Mouse (Mus musculus) neural tube, embryonic 15.5 days (tissue): Measurements from ENCODE around the gene Pik3r5. TPM values are rescaled to one million over a fixed set of nuclear protein-coding genes. Genes with fewer than 3 reads are reported as not detected.

Source experiments
- ATAC-seq: fragments of 200-750 bp; cut with Nextera tagmentation; 2 replicates; pipeline ENCODE4 v1.8.0; 2017; ENCODE audit warnings: mild to moderate bottlenecking, moderate TSS enrichment, moderate library complexity; ENCODE audit not compliant: low FRiP score
- H3K27ac ChIP-seq: fragments of 300-500 bp; sonication (generic); replicated peaks from 2 replicates; pipeline ENCODE4 v1.5.1; 2015; ENCODE audit warnings: mild to moderate bottlenecking, inconsistent platforms
- H3K27me3 ChIP-seq: fragments of 300-500 bp; sonication (generic); replicated peaks from 2 replicates; pipeline ENCODE4 v1.6.1; 2015; ENCODE audit warnings: inconsistent platforms
- H3K36me3 ChIP-seq: fragments of 300-500 bp; sonication (generic); 2 replicates; pipeline ENCODE4 v1.6.1; 2015; ENCODE audit warnings: inconsistent platforms
- H3K4me1 ChIP-seq: fragments of 300-500 bp; sonication (generic); 2 replicates; pipeline ENCODE4 v1.6.1; 2015; ENCODE audit warnings: inconsistent platforms
- H3K4me2 ChIP-seq: fragments of 300-500 bp; sonication (generic); 2 replicates; pipeline ENCODE4 v1.6.1; 2015; ENCODE audit warnings: inconsistent platforms, mild to moderate bottlenecking, moderate library complexity
- H3K4me3 ChIP-seq: fragments of 300-500 bp; sonication (generic); replicated peaks from 2 replicates; pipeline ENCODE4 v1.5.1; 2015; ENCODE audit warnings: mild to moderate bottlenecking, inconsistent platforms
- H3K9ac ChIP-seq: fragments of 300-500 bp; sonication (generic); replicated peaks from 2 replicates; pipeline ENCODE4 v1.6.1; 2015; ENCODE audit warnings: mild to moderate bottlenecking, inconsistent platforms
- H3K9me3 ChIP-seq: fragments of 300-500 bp; sonication (generic); replicated peaks from 2 replicates; pipeline ENCODE4 v1.6.1; 2016; ENCODE audit warnings: inconsistent platforms
- WGBS: fragments of 180-500 bp; shearing (Covaris S2); methylation state at CpG from one replicate; pipeline ENCODE4 v1.1.7; 2015; ENCODE audit warnings: mixed read lengths; 5-methylcytosine and 5-hydroxymethylcytosine counted together
- polyA plus RNA-seq: library from polyadenylated mRNA; unstranded; fragments of >200 nt; fragmentation: Nextera tagmentation; extraction: Ambion mirVana; gene quantifications from 2 replicates; pipeline ENCODE4 v1.2.1, GENCODE M21; 2015

Gene Pik3r5
- polyA plus RNA-seq, 1 experiment from 2014 or later: 0.72 TPM

GRCm38 (mm10) chr11:68509194-68509593, 77.3 kb downstream of the Pik3r5 start:
- no peaks in the 10 kb centered on the region for H3K36me3 ChIP-seq
- no peak overlapping the region for H3K4me2 ChIP-seq
- no peaks in the 10 kb centered on the region for H3K27me3 ChIP-seq
- 68% methylated on average over 2 of the region's 2 CpGs for whole genome bisulfite sequencing
- no peak overlapping the region for H3K27ac ChIP-seq
- H3K4me3 ChIP-seq: no peak overlapping the region
- ATAC-seq: no peak
- H3K4me1 ChIP-seq: no peaks in the 10 kb centered on the region
- H3K9ac ChIP-seq: no peak overlapping the region
- H3K9me3 ChIP-seq: no peaks in the 10 kb centered on the region

DNA sequence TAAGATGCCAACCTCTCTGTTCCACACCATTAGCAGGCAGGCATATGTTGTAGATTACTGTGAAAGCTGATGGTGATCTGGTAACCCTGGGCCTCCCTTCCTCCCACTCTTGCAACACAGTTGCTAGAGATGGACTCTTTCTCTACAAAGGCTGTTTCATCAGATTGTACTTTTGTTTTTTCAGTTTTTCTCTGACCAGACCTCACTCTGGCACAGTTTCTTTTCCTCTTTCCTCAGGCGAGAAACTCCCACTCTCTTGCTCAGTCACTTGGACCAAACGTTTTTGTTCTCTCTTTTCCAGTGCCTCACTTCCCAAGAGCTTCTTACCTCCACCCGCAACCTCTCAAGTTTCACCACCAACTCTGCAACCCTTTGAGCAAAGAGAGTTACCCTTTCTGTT, 82.0 kb downstream of the Pik3r5 start:
- Histone ChIP-seq H3K27me3 (no peaks in the 10 kb centered on the region), H3K9me3 (no peaks in the 10 kb centered on the region), H3K9ac (no peak overlapping the region), H3K4me1 (no peaks in the 10 kb centered on the region), H3K4me2 (no peak overlapping the region), H3K36me3 (no peaks in the 10 kb centered on the region), H3K27ac (no peak overlapping the region), H3K4me3 (no peak overlapping the region)
- WGBS: 52% methylated on average over 3 of the region's 3 CpGs
- ATAC-seq: no peak

- Histone ChIP-seq H3K4me3 (no peak overlapping the region), H3K36me3 (no peaks in the 10 kb centered on the region), H3K4me1 (no peaks in the 10 kb centered on the region), H3K4me2 (no peak overlapping the region), H3K9me3 (no peaks in the 10 kb centered on the region), H3K27ac (no peak overlapping the region), H3K9ac (no peak overlapping the region), H3K27me3 (no peaks in the 10 kb centered on the region)
- no peak for ATAC-seq
- WGBS: 93% methylated on average over 4 of the region's 4 CpGs
Measured at GRCm38 (mm10) chr11:68519362-68519761, 87.4 kb downstream of the Pik3r5 start.

DNA sequence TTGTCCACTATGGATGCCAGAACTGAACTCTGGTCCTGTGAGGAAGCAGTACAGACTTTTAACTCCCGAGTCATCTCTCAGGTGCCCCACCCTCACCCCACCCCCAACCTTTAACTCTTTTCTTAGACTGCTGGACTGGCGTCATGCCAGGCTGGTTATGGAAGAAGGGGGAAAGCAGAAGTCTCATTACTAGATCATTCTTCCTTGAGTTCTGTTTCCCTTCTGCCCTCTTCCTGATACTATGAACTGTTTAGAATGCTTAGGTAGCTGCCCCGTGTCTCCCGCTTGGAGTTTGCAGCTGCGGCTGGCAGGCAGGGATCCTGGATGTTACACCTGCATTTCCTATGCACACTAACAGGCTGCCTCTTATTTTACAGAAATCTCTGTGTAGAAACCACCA, 87.9 kb downstream of the Pik3r5 start:
- Histone ChIP-seq H3K4me3 (no peak overlapping the region), H3K9me3 (no peaks in the 10 kb centered on the region), H3K36me3 (no peaks in the 10 kb centered on the region), H3K9ac (no peak overlapping the region), H3K27me3 (no peaks in the 10 kb centered on the region), H3K27ac (no peak overlapping the region), H3K4me1 (no peaks in the 10 kb centered on the region), H3K4me2 (no peak overlapping the region)
- WGBS: 93% methylated on average over 5 of the region's 5 CpGs
- ATAC-seq: no peak

DNA sequence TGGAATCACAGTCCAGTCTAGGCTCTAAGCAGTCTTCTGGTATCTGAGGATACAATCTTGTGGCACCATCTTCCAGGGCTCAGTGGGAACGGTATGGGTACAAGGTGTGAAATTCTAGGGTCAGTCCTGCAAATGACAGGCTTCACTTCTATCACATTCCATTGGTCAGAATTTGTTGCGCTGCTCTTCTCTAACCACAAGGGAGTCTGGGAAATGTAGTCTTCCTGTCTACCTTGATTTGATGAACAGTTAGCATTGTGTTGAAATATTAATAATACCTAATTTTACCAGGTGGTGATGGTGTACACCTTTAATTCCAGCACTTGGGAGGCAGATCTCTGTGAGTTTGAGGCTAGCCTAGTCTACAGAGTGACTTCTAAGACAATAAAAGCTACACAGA, 88.5 kb downstream of the Pik3r5 start:
- Histone ChIP-seq H3K27ac (no peak overlapping the region), H3K9me3 (no peaks in the 10 kb centered on the region), H3K4me2 (no peak overlapping the region), H3K4me1 (no peaks in the 10 kb centered on the region), H3K9ac (no peak overlapping the region), H3K36me3 (no peaks in the 10 kb centered on the region), H3K27me3 (no peaks in the 10 kb centered on the region), H3K4me3 (no peak overlapping the region)
- WGBS: 90% methylated on average over 2 of the region's 2 CpGs
- no peak for ATAC-seq

GRCm38 (mm10) chr11:68521352-68521751, 89.4 kb downstream of the Pik3r5 start:
- Histone ChIP-seq H3K9me3 (no peaks in the 10 kb centered on the region), H3K4me3 (no peak overlapping the region), H3K9ac (no peak overlapping the region), H3K4me2 (no peak overlapping the region), H3K36me3 (no peaks in the 10 kb centered on the region), H3K27ac (no peak overlapping the region), H3K27me3 (no peaks in the 10 kb centered on the region), H3K4me1 (no peaks in the 10 kb centered on the region)
- 78% methylated on average over 5 of the region's 5 CpGs for WGBS
- no peak for ATAC-seq

DNA sequence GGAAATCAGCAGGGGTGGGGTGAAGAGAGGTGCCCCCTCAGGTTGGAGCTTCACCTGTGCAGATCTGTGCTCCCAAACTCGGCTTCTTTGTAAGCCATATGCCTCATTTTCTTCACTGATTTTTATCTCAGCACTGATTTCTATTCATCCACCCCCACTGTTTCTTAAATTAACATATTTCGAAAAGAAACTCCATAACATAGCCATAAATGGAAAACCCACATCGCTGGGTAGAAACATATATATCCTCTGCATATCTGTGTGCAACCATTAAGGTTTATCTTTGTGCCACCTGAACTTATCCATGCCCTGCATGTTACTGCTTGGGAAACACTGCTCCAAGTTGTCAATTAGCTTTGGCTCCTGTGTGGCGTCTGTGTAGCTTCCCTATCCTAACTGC, 94.5 kb downstream of the Pik3r5 start:
- H3K4me2 ChIP-seq: no peak overlapping the region
- no peaks in the 10 kb centered on the region for H3K36me3 ChIP-seq
- WGBS: 83% methylated on average over 4 of the region's 4 CpGs
- H3K27ac ChIP-seq: no peak overlapping the region
- H3K27me3 ChIP-seq: no peaks in the 10 kb centered on the region
- no peak overlapping the region for H3K4me3 ChIP-seq
- no peak for ATAC-seq
- H3K4me1 ChIP-seq: no peaks in the 10 kb centered on the region
- H3K9me3 ChIP-seq: no peaks in the 10 kb centered on the region
- H3K9ac ChIP-seq: no peak overlapping the region

GRCm38 (mm10) chr11:68531066-68531806, 99.3 kb downstream of the Pik3r5 start:
- H3K4me3 ChIP-seq: no peak overlapping the region
- H3K27ac ChIP-seq: no peak overlapping the region
- no peaks in the 10 kb centered on the region for H3K36me3 ChIP-seq
- WGBS: 24% methylated on average over 16 of the region's 16 CpGs
- no peaks in the 10 kb centered on the region for H3K27me3 ChIP-seq
- H3K4me2 ChIP-seq: no peak overlapping the region
- H3K9ac ChIP-seq: no peak overlapping the region
- H3K4me1 ChIP-seq: no peaks in the 10 kb centered on the region
- ATAC-seq: no peak
- H3K9me3 ChIP-seq: no peaks in the 10 kb centered on the region

DNA sequence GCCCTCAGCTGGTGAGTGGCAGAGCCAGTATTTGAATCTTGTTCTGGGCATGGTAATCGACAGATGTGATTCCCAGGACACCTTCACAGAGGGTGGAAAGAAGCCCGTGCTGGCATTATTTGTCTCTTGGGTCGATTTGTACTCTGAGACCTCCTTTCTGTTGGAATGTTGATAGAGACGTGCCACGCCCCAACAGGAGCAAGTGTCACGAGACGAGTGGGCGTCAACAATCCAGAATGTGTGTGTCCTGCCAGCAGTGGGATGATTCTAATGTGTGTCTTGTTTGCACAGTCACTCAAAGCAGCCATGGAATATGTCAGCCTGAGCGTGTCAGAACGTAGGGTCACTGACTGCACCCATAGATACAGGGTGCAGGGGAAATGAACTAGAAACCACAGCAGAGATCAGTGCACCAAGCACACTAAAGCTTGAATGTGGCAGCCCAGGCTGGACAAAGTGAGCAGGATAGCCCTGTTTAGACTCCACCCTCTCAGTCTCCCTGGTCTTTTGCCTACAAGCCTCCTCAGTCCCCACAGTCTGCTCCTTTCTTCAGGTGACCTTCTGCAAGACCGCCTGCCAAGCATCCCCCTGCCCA, 100.1 kb downstream of the Pik3r5 start:
- no peak for ATAC-seq
- WGBS: 81% methylated on average over 11 of the region's 11 CpGs

DNA sequence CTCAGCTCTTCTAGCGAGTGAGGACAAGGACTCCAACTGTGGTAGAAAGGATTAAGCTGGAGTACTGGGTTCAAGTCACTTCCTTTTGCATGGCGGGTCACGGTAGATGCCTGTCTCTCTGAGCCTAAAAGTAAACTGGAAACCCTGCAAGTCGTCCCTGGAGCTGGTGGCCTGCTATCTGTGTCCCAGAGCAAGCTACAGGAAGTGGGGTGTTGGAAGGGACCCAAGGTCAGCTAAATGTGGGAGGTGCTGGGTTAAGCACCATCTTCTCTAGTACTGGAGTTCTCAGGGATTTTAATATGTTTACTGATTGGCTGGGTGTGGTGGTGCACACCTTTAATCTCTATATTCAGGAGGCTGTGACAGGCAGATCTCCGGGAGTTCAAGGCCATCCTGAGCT, 100.9 kb downstream of the Pik3r5 start:
- H3K4me3 ChIP-seq: no peak overlapping the region
- H3K27ac ChIP-seq: no peak overlapping the region
- no peak overlapping the region for H3K9ac ChIP-seq
- no peaks in the 10 kb centered on the region for H3K4me1 ChIP-seq
- no peak for ATAC-seq
- H3K9me3 ChIP-seq: no peaks in the 10 kb centered on the region
- no peak overlapping the region for H3K4me2 ChIP-seq
- H3K36me3 ChIP-seq: no peaks in the 10 kb centered on the region
- H3K27me3 ChIP-seq: no peaks in the 10 kb centered on the region
- WGBS: 74% methylated on average over 5 of the region's 5 CpGs

More for the DNA sequence above, 100.1 kb downstream of the Pik3r5 start:
- H3K27me3 ChIP-seq: no peaks in the 10 kb centered on the region
- no peak overlapping the region for H3K9ac ChIP-seq
- no peaks in the 10 kb centered on the region for H3K9me3 ChIP-seq
- no peak overlapping the region for H3K27ac ChIP-seq
- no peaks in the 10 kb centered on the region for H3K36me3 ChIP-seq
- H3K4me1 ChIP-seq: no peaks in the 10 kb centered on the region
- no peak overlapping the region for H3K4me3 ChIP-seq
- no peak overlapping the region for H3K4me2 ChIP-seq

DNA sequence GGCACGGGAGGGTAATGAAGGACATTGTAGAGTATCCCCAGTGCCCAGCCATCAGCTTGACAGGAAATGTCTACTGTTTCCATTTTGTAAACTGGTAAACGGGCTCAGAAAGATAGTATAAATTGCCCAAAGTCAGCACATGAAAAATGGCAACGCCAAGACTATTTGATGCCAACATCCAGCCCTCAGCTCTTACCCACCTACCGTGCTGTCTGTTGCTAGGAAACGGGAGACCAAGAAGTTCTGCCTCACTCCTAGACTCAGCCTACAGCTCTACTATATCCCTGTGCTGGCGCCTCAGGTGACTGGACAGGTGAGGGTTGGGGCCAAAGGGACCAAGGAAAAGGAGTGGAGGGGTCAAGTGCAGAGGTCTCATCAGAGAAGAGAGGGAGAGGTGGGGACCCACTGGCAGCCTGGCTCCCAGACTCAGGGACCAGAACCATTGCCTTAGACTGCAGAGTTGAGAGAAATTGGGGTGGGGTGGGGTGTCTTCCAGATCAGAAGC, 102.1 kb downstream of the Pik3r5 start:
- H3K9ac ChIP-seq: no peak overlapping the region
- H3K27ac ChIP-seq: no peak overlapping the region
- no peaks in the 10 kb centered on the region for H3K27me3 ChIP-seq
- H3K36me3 ChIP-seq: no peaks in the 10 kb centered on the region
- H3K4me3 ChIP-seq: no peak overlapping the region
- no peak for ATAC-seq
- H3K9me3 ChIP-seq: no peaks in the 10 kb centered on the region
- 85% methylated on average over 6 of the region's 6 CpGs for WGBS
- no peaks in the 10 kb centered on the region for H3K4me1 ChIP-seq
- H3K4me2 ChIP-seq: no peak overlapping the region

GRCm38 (mm10) chr11:68536026-68536425, 104.1 kb downstream of the Pik3r5 start:
- Histone ChIP-seq H3K4me2 (no peak overlapping the region), H3K27ac (no peak overlapping the region), H3K4me3 (no peak overlapping the region), H3K4me1 (no peaks in the 10 kb centered on the region), H3K27me3 (no peaks in the 10 kb centered on the region), H3K9ac (no peak overlapping the region), H3K9me3 (no peaks in the 10 kb centered on the region), H3K36me3 (no peaks in the 10 kb centered on the region)
- WGBS: 81% methylated on average over 4 of the region's 4 CpGs
- ATAC-seq: no peak
